Mouse (Mus musculus) intestine, embryonic 14.5 days (tissue): ENCODE results near the gene Nbea. TPM values are rescaled to one million over a fixed set of nuclear protein-coding genes. Genes with fewer than 3 reads are reported as not detected.

Source experiments
- ATAC-seq: fragments of 200-750 bp; cut with Nextera tagmentation; replicated peaks from 2 replicates; pipeline ENCODE4 v1.8.0; 2017; ENCODE audit warnings: low read depth, moderate number of reproducible peaks, moderate TSS enrichment, moderate library complexity; ENCODE audit not compliant: low FRiP score, low TSS enrichment
- DNase-seq: peaks from one replicate; pipeline ENCODE4 v3.0.0-alpha.2; 2018; ENCODE audit warnings: low spot score
- H3K27ac ChIP-seq: fragments of 300-500 bp; sonication (generic); 2 replicates; pipeline ENCODE4 v1.5.1; 2014; ENCODE audit warnings: low read depth, mild to moderate bottlenecking, control low read depth
- H3K27me3 ChIP-seq: fragments of 300-500 bp; sonication (generic); replicated peaks from 2 replicates; pipeline ENCODE4 v1.6.1; 2014; ENCODE audit warnings: low read length, control low read depth; ENCODE audit not compliant: control insufficient read depth, insufficient read depth
- H3K36me3 ChIP-seq: fragments of 300-500 bp; sonication (generic); 2 replicates; pipeline ENCODE4 v1.6.1; 2014; ENCODE audit warnings: low read length, control low read depth; ENCODE audit not compliant: control insufficient read depth, insufficient read depth
- H3K4me1 ChIP-seq: fragments of 300-500 bp; sonication (generic); replicated peaks from 2 replicates; pipeline ENCODE4 v1.6.1; 2014; ENCODE audit warnings: low read length, control low read depth, mixed read lengths; ENCODE audit not compliant: control insufficient read depth, insufficient read depth
- H3K4me2 ChIP-seq: fragments of 300-500 bp; sonication (generic); 2 replicates; pipeline ENCODE4 v1.6.1; 2014; ENCODE audit warnings: low read length
- H3K4me3 ChIP-seq: fragments of 300-500 bp; sonication (generic); 2 replicates; pipeline ENCODE4 v1.5.1; 2014; ENCODE audit warnings: low read depth, low read length, control low read depth, mixed read lengths
- H3K9ac ChIP-seq: fragments of 300-500 bp; sonication (generic); 2 replicates; pipeline ENCODE4 v1.6.1; 2014; ENCODE audit warnings: mild to moderate bottlenecking, low read length
- H3K9me3 ChIP-seq: fragments of 300-500 bp; sonication (generic); 2 replicates; pipeline ENCODE4 v1.6.1; 2016; ENCODE audit warnings: low read length, control low read depth; ENCODE audit not compliant: control insufficient read depth
- WGBS: fragments of 180-500 bp; shearing (Covaris S2); extraction: QIAGEN DNeasy Blood & Tissue Kit; methylation state at CpG from one replicate; pipeline ENCODE4 v1.1.7; 2014; 5-methylcytosine and 5-hydroxymethylcytosine counted together
- polyA plus RNA-seq: library from polyadenylated mRNA; unstranded; fragments of >200 nt; fragmentation: Nextera tagmentation; extraction: Ambion mirVana; gene quantifications from 2 replicates; pipeline ENCODE4 v1.2.1, GENCODE M21; 2014

Nbea gene
- polyA plus RNA-seq, 1 experiment from 2014 or later = 18.7 TPM

GRCm38 (mm10) chr3:55768654-55769053 is 414.8 kb downstream of the Nbea start:
- no peaks in the 10 kb centered on the region for H3K36me3 ChIP-seq
- WGBS = 86% methylated on average over 2 of the region's 2 CpGs
- H3K27me3 ChIP-seq = no peaks in the 10 kb centered on the region
- H3K4me3 ChIP-seq = no peak overlapping the region
- DNase-seq = no peak
- no peak overlapping the region for H3K9ac ChIP-seq
- no peak overlapping the region for H3K4me2 ChIP-seq
- no peaks in the 10 kb centered on the region for H3K9me3 ChIP-seq
- no peaks in the 10 kb centered on the region for H3K4me1 ChIP-seq
- H3K27ac ChIP-seq = no peak overlapping the region
- no peak for ATAC-seq

DNA sequence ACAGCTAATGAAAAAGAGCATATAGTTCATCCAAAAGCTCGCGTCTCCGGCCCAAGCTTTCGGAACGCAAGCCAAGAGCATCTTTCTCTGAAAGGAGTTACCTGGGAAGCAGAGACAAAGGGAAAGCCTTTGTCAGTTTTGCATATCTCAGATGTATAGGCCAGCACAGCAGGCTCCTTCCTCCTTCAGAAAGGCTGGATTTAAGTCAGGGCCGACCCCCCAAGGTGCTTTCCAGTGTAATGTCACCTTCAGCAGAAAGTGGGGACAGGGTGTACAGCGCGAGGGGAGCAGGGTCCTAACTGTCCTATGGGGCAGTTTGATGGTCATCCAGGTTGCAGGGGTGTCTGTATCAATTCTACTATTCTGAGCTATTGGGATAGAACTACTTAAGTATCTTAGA is 419.9 kb downstream of the Nbea start:
- H3K27me3 ChIP-seq = no peaks in the 10 kb centered on the region
- H3K27ac ChIP-seq = no peak overlapping the region
- no peaks in the 10 kb centered on the region for H3K9me3 ChIP-seq
- H3K4me3 ChIP-seq = no peak overlapping the region
- H3K4me1 ChIP-seq = no peaks in the 10 kb centered on the region
- DNase-seq (no peak), ATAC-seq (no peak)
- WGBS = 57% methylated on average over 8 of the region's 8 CpGs
- H3K9ac ChIP-seq = no peak overlapping the region
- H3K36me3 ChIP-seq = no peaks in the 10 kb centered on the region
- H3K4me2 ChIP-seq = no peak overlapping the region

- H3K4me1 ChIP-seq = peaks cover 3% of the 10 kb centered on the region; the same call in 1 of the 2 replicates
- H3K4me2 ChIP-seq = no peak overlapping the region
- WGBS = 57% methylated on average over 8 of the region's 8 CpGs
- H3K36me3 ChIP-seq = no peaks in the 10 kb centered on the region
- no peaks in the 10 kb centered on the region for H3K9me3 ChIP-seq
- ATAC-seq = no peak
- DNase-seq = no peak
- no peaks in the 10 kb centered on the region for H3K27me3 ChIP-seq
- no peak overlapping the region for H3K27ac ChIP-seq
- H3K9ac ChIP-seq = no peak overlapping the region
- H3K4me3 ChIP-seq = no peak overlapping the region
These were observed 425.2 kb downstream of the Nbea start for GRCm38 (mm10) chr3:55758297-55758696.

DNA sequence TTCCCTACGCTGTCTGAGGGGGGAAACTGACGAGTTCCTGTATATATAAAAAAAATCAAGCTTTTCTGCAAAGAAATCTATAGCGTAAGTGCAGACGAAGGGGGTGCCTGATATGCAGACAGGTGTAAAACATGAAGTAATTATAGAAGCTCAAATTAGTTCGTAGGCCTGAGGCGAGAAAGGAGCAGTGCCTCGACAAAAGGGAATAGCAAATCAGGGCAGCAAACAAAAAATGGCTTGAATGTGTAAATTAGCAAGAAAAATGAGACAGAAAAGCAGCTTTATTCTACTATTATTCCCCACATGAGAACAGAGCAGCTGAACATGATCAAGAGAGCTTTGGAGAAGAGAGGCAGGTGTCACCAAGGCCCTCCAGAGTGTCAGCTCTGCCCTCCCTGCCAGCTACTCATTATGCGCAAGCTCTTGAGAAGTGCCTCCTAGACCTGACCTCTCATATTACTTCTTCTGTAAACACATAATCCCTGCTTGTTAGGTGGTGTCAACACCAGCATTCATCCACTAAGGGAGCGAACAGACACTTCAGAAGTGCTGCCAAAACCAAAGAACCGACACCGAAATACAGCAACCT is 426.8 kb downstream of the Nbea start:
- H3K4me2 ChIP-seq = no peak overlapping the region

DNA sequence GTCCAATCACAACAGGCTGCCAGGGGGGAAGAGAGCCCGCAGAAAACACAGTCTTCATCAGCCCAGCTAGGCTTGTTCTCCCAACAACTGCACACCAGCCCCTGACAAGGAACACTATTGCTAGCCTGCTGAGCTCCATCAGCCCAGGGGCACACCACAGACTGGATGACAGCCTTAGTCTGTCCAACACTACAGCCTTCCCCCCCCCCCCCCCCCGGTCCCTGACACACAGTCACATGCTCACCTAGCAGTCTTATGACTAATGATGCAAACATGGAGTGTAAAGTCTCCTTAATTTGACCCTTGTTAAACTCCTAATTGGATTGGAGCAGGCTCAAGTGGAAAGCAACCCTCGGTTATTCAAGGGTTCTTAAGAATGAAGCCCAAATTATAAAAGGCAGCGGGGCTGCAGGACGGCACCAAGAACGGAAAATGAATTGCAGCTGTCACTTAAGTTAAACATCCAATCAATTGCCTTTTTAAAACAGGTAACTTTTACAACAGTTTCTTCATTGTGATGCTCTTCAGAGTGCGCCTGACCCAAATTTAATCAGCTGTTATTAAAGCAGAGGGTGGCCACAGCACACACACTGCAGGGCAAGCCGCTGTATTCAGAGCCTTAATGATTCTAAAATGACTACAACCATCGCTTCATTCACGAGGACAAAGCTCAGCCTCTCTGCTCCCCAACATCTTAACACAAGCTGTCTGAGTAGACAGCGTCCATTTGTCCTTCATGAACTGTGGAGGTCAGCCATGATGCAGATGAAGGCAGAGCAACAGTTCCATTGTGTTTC is 427.5 kb downstream of the Nbea start:
- peaks cover 3% of the 10 kb centered on the region; the same call in 1 of the 2 replicates for H3K4me1 ChIP-seq
- H3K4me3 ChIP-seq = no peak overlapping the region
- H3K4me2 ChIP-seq = no peak overlapping the region
- no peak overlapping the region for H3K9ac ChIP-seq
- ATAC-seq = no peak
- 54% methylated on average over 11 of the region's 11 CpGs for WGBS
- no peaks in the 10 kb centered on the region for H3K9me3 ChIP-seq
- H3K27ac ChIP-seq = no peak overlapping the region
- DNase-seq = no peak
- H3K36me3 ChIP-seq = no peaks in the 10 kb centered on the region
- no peaks in the 10 kb centered on the region for H3K27me3 ChIP-seq

More for the DNA sequence above, 426.8 kb downstream of the Nbea start:
- 80% methylated on average over 11 of the region's 11 CpGs for WGBS
- Histone ChIP-seq H3K36me3 (no peaks in the 10 kb centered on the region), H3K9me3 (no peaks in the 10 kb centered on the region), H3K9ac (no peak overlapping the region), H3K27ac (no peak overlapping the region), H3K4me1 (peaks cover 3% of the 10 kb centered on the region; the same call in 1 of the 2 replicates), H3K4me3 (no peak overlapping the region), H3K27me3 (no peaks in the 10 kb centered on the region)
- ATAC-seq (no peak), DNase-seq (no peak)

DNA sequence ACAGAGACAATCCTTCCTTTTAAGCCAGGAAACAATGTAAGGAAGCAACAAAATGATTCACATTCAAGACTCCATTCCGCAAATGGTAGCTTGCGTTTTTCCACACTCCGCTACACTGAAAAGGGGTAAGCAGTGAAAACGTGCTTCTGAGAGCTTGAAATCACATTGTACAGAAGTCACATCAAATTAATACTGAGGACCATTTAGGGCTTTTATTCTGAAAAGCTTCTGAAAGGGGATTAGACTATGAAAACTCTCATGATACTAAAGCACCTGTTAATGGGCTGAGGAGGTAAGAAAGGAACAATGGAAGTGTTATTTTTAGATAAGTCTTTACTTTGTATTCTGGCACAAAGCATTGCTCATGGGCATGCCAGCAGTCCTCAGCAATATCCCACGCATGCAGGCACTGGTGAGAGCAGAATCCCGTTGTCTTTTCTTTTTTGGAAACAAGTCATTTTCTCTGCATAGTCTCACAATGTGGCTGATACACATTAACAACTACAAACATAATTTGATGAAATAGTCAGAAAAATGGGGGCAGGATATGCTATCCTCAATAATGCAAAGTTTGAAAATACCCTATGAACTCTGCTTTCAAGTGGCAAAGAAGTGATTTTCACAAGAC is 428.4 kb downstream of the Nbea start:
- peaks cover 3% of the 10 kb centered on the region; the same call in 1 of the 2 replicates for H3K4me1 ChIP-seq
- H3K4me3 ChIP-seq = no peak overlapping the region
- H3K9me3 ChIP-seq = no peaks in the 10 kb centered on the region
- no peak overlapping the region for H3K9ac ChIP-seq
- no peak overlapping the region for H3K27ac ChIP-seq
- WGBS = 87% methylated on average over 6 of the region's 6 CpGs
- DNase-seq (no peak), ATAC-seq (no peak)
- no peaks in the 10 kb centered on the region for H3K27me3 ChIP-seq
- no peaks in the 10 kb centered on the region for H3K36me3 ChIP-seq
- H3K4me2 ChIP-seq = no peak overlapping the region

DNA sequence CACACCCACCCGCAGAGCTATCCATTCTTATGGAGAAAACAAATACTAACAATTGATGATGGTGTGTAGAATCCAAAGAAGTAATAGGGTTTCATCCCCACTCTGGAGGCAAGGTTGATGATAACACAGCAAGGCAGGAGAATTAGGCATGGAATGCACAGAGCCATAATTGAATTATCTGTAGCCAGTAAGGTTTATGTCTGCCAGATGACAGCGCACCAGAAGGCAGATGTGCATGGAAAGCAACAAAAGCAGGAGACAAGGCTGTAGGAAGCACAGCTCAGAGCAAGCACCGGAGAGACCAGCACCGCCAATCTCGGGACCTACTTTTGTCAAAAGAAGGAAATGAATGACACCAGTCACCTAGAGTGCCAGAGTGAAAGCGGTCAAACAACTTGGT is 429.6 kb downstream of the Nbea start:
- Histone ChIP-seq H3K27me3 (no peaks in the 10 kb centered on the region), H3K4me1 (peaks cover 3% of the 10 kb centered on the region; the same call in 1 of the 2 replicates), H3K27ac (no peak overlapping the region), H3K4me3 (no peak overlapping the region), H3K36me3 (no peaks in the 10 kb centered on the region), H3K9ac (no peak overlapping the region), H3K4me2 (no peak overlapping the region), H3K9me3 (no peaks in the 10 kb centered on the region)
- ATAC-seq (no peak), DNase-seq (no peak)
- WGBS = 96% methylated on average over 6 of the region's 6 CpGs

DNA sequence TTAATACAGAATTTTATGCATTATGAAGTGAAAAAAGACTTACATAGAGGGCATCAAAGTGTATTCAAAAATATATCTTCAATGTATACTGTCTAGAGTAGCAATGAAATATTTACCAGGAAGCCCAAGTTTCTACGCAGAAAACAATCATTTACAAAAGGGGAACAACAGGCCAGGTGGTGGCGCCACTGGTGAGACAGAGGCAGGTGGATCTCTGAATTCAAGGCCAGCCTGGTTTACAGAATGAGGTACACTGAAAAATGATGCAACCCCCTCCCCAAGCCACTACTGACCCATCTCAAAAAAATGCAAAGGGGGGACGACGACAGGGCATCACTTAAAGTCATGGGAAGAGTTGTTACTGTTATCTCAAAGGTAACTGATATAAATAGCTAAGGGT is 430.9 kb downstream of the Nbea start:
- Histone ChIP-seq H3K4me2 (no peak overlapping the region), H3K27ac (no peak overlapping the region), H3K4me3 (no peak overlapping the region), H3K9ac (no peak overlapping the region), H3K27me3 (no peaks in the 10 kb centered on the region), H3K4me1 (peaks cover 3% of the 10 kb centered on the region; the same call in 1 of the 2 replicates), H3K9me3 (no peaks in the 10 kb centered on the region), H3K36me3 (no peaks in the 10 kb centered on the region)
- 78% methylated on average over 4 of the region's 4 CpGs for WGBS
- DNase-seq = no peak
- no peak for ATAC-seq
